Mouse (Mus musculus): ENCODE results near the gene Anapc16. TPM values are rescaled to one million over a fixed set of nuclear protein-coding genes. Genes with fewer than 3 reads are reported as not detected.

Anapc16 gene
- polyA plus RNA-seq, 1 experiment from 2014 or later, result 109 TPM

DNA sequence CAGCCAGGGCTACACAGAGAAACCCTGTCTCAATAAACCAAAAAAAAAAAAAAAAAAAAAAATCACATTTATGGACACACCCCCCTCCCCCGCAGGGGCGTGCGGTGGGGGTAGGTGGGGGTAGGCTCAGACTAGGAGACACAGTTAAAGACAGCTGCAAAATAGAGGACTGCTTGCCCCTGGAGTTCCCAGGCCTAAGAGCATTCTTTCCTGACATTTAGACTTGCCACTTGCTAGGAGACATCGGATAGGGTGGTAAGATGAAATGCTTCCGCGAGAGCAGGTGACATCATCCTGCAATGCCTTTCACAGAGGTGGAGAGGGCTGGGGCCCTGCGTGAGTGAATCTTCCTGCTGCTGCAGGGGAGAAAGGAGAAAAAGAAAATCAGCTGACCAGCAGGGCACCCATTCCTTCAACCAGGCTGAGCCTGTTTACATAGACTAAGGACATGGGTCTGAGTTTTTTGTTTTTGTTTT lies 49.3 kb downstream of the Anapc16 start:
- Histone ChIP-seq H3K4me1 (peaks cover 48% of the 10 kb centered on the region), H3K27me3 (0 out of 2 replicates have a peak, but pooled peaks cover under 1% of the 10 kb centered on the region), H3K27ac (no peak overlapping the region), H3K9me3 (no peaks in the 10 kb centered on the region), H3K4me3 (no peak overlapping the region), H3K4me2 (no peak overlapping the region), H3K36me3 (peaks cover 5% of the 10 kb centered on the region; the same call in 1 of the 2 replicates), H3K9ac (no peak overlapping the region)
- WGBS, result 22% methylated on average over 7 of the region's 7 CpGs
- ATAC-seq (ENCODE audit: borderline replicate concordance, extremely low read depth, low FRiP score, low TSS enrichment), result no peak

- no peaks in the 10 kb centered on the region for H3K9me3 ChIP-seq
- H3K36me3 ChIP-seq, result peaks cover 5% of the 10 kb centered on the region; the same call in 1 of the 2 replicates
- H3K4me1 ChIP-seq, result peaks cover 49% of the 10 kb centered on the region
- ATAC-seq (ENCODE audit: borderline replicate concordance, extremely low read depth, low FRiP score, low TSS enrichment), result no peak
- H3K4me3 ChIP-seq, result peak overlapping the region; percentile 83
- no peaks in the 10 kb centered on the region for H3K27me3 ChIP-seq
- WGBS, result 26% methylated on average over 16 of the region's 16 CpGs
- H3K9ac ChIP-seq, result peak overlapping the region; percentile 49; the same call in 1 of the 2 replicates
- H3K4me2 ChIP-seq, result peak overlapping the region; percentile 86
- peak overlapping the region; percentile 92 for H3K27ac ChIP-seq
Measured at GRCm38 (mm10) chr10:59952781-59953563, 50.0 kb downstream of the Anapc16 start.

- peaks cover 5% of the 10 kb centered on the region; the same call in 1 of the 2 replicates for H3K36me3 ChIP-seq
- peak overlapping the region; percentile 49 for H3K9ac ChIP-seq
- peak overlapping the region; percentile 86 for H3K4me2 ChIP-seq
- H3K4me3 ChIP-seq, result peak overlapping the region; percentile 83
- no peaks in the 10 kb centered on the region for H3K9me3 ChIP-seq
- H3K4me1 ChIP-seq, result peaks cover 49% of the 10 kb centered on the region
- no peaks in the 10 kb centered on the region for H3K27me3 ChIP-seq
- peak; percentile 28; the same call in 1 of the 2 replicates for ATAC-seq (ENCODE audit: borderline replicate concordance, extremely low read depth, low FRiP score, low TSS enrichment)
- WGBS, result 0% methylated on average over 31 of the region's 31 CpGs
- peak overlapping the region; percentile 92 for H3K27ac ChIP-seq
Measured at GRCm38 (mm10) chr10:59952152-59952780, 50.7 kb downstream of the Anapc16 start.

- Histone ChIP-seq H3K27ac (peak within 1 kb of the TSS; percentile 92), H3K36me3 (peaks cover 5% of the 10 kb centered on the region; the same call in 1 of the 2 replicates), H3K4me2 (peak within 1 kb of the TSS; percentile 86), H3K27me3 (no peaks in the 10 kb centered on the region), H3K4me1 (peaks cover 49% of the 10 kb centered on the region), H3K4me3 (peak within 1 kb of the TSS; percentile 83), H3K9ac (peak within 1 kb of the TSS; percentile 89), H3K9me3 (no peaks in the 10 kb centered on the region)
- peak; percentile 97 for ATAC-seq (ENCODE audit: borderline replicate concordance, extremely low read depth, low FRiP score, low TSS enrichment)
- under 1% methylated on average over 76 of the region's 76 CpGs for WGBS
Measured at GRCm38 (mm10) chr10:59951211-59952151, 51.5 kb downstream of the Anapc16 start, which contains the start of gene Ddit4. Gene Ddit4 (minus strand): TSS chr10:59951834.

- WGBS, result under 1% methylated on average over 23 of the region's 23 CpGs
- no peak for ATAC-seq (ENCODE audit: borderline replicate concordance, extremely low read depth, low FRiP score, low TSS enrichment)
Measured at GRCm38 (mm10) chr10:59950716-59951191, 52.2 kb downstream of the Anapc16 start.

DNA sequence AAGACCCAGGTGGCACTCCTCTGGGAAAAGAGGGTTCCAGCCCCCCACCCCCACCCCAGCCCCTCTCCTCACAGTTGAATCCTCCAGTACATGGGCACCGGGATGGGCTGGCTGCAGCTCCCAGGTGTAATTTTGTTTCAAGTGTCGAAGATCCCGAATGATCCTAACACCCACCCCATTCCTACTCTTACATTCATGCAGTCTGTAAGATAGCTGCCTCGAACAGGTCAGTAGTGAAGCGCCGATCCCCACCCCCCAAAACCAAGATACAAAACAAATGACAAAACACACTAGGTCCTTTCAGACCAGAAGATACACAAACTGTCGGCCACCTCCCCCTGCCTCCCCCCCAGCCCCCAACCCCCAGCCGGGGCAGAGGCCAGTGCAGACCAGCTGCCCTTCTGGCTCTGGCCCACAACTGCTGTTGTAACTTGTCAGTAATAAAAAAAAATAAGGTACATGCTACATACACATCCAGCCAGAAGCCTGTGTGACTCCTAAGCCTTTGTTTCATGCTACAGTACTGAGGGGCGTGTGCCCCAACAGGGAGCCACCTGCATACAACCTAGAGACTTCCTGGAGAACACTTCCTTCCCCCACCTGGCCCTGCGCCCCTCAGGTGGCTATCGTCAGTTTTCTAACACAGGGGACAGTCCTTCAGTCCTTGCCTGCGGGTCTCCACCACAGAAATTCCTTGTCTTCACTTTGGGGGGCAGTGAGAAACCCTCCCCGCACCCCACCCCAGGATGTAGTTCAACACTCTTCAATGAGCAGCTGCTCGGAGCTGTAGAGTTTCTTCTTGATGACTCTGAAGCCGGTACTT lies 52.9 kb downstream of the Anapc16 start:
- Histone ChIP-seq H3K36me3 (peaks cover 5% of the 10 kb centered on the region; the same call in 1 of the 2 replicates), H3K4me1 (peaks cover 49% of the 10 kb centered on the region), H3K27me3 (no peaks in the 10 kb centered on the region), H3K9me3 (no peaks in the 10 kb centered on the region), H3K27ac (peak overlapping the region; percentile 90), H3K4me3 (peak overlapping the region; percentile 83), H3K4me2 (peak overlapping the region; percentile 86), H3K9ac (peak overlapping the region; percentile 89)
- no peak for ATAC-seq (ENCODE audit: borderline replicate concordance, extremely low read depth, low FRiP score, low TSS enrichment)
- WGBS, result 32% methylated on average over 15 of the region's 15 CpGs

More at GRCm38 (mm10) chr10:59950716-59951191, 52.2 kb downstream of the Anapc16 start:
- Histone ChIP-seq H3K27ac (peak overlapping the region; percentile 90), H3K36me3 (peaks cover 5% of the 10 kb centered on the region; the same call in 1 of the 2 replicates), H3K9ac (peak overlapping the region; percentile 89), H3K9me3 (no peaks in the 10 kb centered on the region), H3K4me1 (peaks cover 49% of the 10 kb centered on the region), H3K4me2 (peak overlapping the region; percentile 86), H3K4me3 (peak overlapping the region; percentile 83), H3K27me3 (no peaks in the 10 kb centered on the region)

DNA sequence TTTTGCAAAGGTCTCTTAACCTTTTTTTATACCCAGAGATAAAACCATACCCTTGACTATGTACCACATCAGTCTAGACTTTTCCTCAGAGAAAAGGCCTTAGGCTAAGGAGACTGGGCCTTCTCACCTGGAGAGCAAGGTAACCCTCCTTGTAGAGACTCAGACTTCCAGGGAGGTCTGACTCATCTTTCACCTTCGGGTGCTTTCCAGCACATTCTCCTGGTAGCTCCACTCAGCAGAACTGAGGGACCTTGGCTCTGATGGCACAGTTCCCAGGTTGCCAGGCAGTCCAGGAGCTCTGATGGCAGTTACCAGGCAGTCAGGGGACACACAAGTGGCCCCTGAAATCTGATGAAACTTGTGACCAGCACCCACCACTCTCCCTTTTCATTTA lies 53.7 kb downstream of the Anapc16 start:
- no peak overlapping the region for H3K9ac ChIP-seq
- H3K9me3 ChIP-seq, result no peaks in the 10 kb centered on the region
- H3K36me3 ChIP-seq, result peaks cover 5% of the 10 kb centered on the region; the same call in 1 of the 2 replicates
- WGBS, result 40% methylated on average over 1 of the region's 1 CpGs
- peak overlapping the region; percentile 90 for H3K27ac ChIP-seq
- peaks cover 49% of the 10 kb centered on the region for H3K4me1 ChIP-seq
- H3K4me3 ChIP-seq, result peak overlapping the region; percentile 83
- peak overlapping the region; percentile 86 for H3K4me2 ChIP-seq
- no peak for ATAC-seq (ENCODE audit: borderline replicate concordance, extremely low read depth, low FRiP score, low TSS enrichment)
- no peaks in the 10 kb centered on the region for H3K27me3 ChIP-seq

DNA sequence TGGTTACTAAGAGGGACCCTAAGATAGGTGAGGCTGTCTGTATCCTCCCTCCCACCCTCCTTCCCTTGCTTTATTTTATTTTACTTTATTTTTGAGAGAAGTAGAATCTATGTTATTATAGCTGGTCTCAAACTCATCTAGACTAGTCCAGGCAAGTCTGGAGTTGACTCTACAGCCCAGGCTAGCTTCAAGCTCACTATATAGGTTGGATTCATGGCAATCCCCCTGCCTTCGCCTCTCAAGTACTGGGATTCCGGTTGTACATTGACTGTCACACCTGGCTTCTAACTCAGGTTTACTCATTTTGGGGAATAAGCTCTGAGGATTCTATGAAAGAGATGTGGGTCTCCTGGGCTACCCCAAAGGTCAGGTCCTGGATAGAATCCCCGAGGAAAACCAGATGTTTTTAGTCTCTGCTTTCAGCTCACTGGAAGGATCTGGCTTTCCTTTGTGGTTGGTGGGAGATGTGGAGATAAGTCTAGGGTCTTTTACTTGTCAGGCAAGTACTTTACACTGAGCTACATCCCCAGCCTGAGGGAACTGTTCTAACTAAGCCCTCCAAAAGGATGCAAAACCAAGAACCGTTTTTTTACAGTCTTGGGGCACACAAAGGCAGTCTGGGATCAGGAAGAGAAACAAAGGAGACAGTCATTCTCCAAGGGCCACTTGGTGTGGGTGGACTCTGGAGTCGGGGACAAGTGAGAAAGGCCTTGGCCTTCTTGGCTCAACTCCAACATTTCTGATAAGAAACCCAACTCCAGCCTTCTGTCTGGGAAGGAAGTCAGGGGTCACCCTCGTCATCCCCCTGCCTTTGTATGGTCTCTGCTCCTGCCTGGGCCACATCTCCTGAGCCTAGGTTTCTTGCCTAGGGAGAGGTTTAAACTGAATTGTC lies 54.3 kb downstream of the Anapc16 start:
- Histone ChIP-seq H3K9me3 (no peaks in the 10 kb centered on the region), H3K4me3 (no peak overlapping the region), H3K9ac (no peak overlapping the region), H3K27ac (peak overlapping the region; percentile 90), H3K4me2 (peak overlapping the region; percentile 86), H3K27me3 (no peaks in the 10 kb centered on the region), H3K36me3 (peaks cover 5% of the 10 kb centered on the region; the same call in 1 of the 2 replicates), H3K4me1 (peaks cover 54% of the 10 kb centered on the region)
- ATAC-seq (ENCODE audit: borderline replicate concordance, extremely low read depth, low FRiP score, low TSS enrichment), result no peak
- WGBS, result 34% methylated on average over 6 of the region's 6 CpGs

- no peak overlapping the region for H3K4me3 ChIP-seq
- H3K4me2 ChIP-seq, result no peak overlapping the region
- peak overlapping the region; percentile 90 for H3K27ac ChIP-seq
- 59% methylated on average over 7 of the region's 7 CpGs for WGBS
- H3K9ac ChIP-seq, result no peak overlapping the region
- H3K27me3 ChIP-seq, result no peaks in the 10 kb centered on the region
- peaks cover 5% of the 10 kb centered on the region; the same call in 1 of the 2 replicates for H3K36me3 ChIP-seq
- peaks cover 57% of the 10 kb centered on the region for H3K4me1 ChIP-seq
- no peaks in the 10 kb centered on the region for H3K9me3 ChIP-seq
- no peak for ATAC-seq (ENCODE audit: borderline replicate concordance, extremely low read depth, low FRiP score, low TSS enrichment)
Measured at GRCm38 (mm10) chr10:59947296-59948073, 55.5 kb downstream of the Anapc16 start.
